Mouse (Mus musculus) heart, adult 8-10 months (tissue): ENCODE data around the gene Far1. TPM values are rescaled to one million over a fixed set of nuclear protein-coding genes. Genes with fewer than 3 reads are reported as not detected.

Experiments used
- DNase-seq: peaks from one replicate; pipeline ENCODE4 v3.0.0; 2022; ENCODE audit warnings: low spot score
- total RNA-seq, 4 experiments: library from RNA; stranded (reverse); gene quantifications; 2 replicates each; pipeline ENCODE4 v1.2.4; 2022

The Far1 gene
- 10 to 100 TPM; 15.2 to 23.6 (median 20.9) TPM for total RNA-seq

- DNase-seq: peak; percentile 96
These were observed at the start of gene Far1 for GRCm38 (mm10) chr7:113513286-113513962. Far1 (plus strand) TSS chr7:113513834.

DNA sequence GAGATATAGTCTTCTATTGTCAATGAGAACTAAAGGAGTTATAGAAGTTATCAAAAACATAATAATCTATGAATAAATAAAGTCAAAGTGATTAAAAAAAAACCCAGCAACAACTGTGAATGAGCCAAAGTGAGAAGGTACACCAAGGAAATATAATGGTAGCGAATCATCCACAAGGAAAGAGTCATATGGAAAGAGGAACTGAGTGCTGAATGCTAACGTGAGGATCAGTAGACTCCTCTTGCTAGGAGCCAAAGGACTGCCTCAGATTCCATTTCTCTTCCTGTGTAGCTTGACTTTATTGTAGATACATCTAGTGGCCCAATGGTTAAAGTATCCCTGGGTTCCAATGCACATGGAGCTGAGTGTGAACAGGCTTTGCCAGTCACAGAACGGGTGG, 45.3 kb upstream of the Far1 start:
- no peak for DNase-seq

- DNase-seq: peak; percentile 1
These were observed 43.0 kb upstream of the Far1 start for GRCm38 (mm10) chr7:113470671-113471070.

DNA sequence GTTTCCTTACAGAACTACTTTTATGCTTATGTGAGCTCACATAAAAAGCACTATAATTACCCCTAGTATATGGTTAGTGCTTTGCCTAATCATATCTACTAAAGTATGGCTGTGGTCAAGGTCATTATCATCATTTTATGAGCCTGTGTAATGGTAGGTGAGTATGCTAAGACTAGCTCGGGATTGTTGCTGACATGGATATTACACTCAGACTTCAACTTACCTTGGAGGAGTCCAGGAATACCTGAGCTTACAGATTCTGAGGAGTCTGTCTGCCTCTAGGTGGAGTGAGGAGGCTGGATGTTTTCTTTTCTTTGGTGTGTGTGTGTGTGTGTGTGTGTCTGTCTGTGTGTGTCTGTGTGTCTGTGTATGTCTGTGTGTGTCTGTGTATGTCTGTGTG, 42.0 kb upstream of the Far1 start:
- no peak for DNase-seq

DNA sequence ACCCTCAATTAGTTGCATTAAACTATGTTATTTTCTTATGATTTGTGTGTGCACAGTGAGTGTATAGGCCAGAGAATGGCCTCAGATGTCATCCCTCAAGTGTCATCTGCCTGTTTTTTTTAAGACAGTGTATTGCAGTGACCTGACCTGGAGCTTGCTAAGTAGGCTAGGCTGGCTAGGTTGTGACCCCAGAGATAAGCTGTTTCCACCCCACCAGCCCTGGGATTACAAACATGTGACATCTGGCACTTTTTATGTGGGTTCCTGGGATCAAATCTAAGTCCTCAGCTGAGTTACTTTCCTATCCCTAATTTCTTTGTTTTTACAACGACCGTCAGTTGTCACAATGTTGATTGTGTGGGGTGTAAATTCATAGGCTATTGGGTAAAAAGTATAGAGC, 17.8 kb upstream of the Far1 start:
- no peak for DNase-seq

DNA sequence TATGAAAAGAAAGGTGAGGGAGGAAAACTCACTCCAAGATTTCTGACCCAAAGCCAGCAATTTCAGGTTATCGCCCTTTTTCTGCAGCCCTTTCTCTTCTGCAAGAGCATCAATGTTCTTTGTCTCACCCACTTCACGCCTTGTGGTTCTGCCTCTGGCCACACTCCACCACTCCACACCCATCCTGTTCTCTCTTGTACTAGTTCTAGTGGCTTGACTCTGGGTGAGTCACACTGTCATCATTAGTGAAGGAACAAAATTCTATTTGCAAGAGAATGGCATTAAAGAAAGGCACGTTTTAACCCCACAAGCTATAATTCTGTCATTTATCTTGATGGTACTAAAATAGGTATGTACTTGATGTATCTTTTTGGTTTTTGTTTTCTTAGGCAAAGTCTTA, 15.2 kb upstream of the Far1 start:
- DNase-seq: no peak

- no peak for DNase-seq
These were observed 13.8 kb upstream of the Far1 start for GRCm38 (mm10) chr7:113499821-113500220.

DNA sequence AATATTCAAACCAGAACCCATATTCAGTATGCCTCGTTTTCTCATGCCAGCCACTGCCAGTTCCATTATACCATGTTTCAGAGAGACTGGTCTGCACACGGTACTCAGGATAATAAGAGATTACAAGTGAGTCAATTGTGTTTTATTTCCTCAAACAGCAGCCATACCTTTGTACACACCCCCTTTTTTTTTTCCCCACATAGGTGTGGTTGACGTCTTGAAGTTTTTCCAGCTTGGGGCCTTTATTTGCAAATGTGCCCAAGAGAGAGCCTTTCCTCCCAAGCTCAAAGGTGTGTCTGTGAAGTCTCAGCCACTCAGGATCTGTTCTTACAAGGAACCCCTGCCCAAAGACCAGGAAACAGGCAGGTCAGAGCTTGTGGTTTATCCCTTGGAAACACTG, 11.2 kb upstream of the Far1 start:
- DNase-seq: no peak

- DNase-seq: no peak
These were observed 8.6 kb upstream of the Far1 start for GRCm38 (mm10) chr7:113505047-113505446.

GRCm38 (mm10) chr7:113505516-113506045, 8.1 kb upstream of the Far1 start:
- no peak for DNase-seq

DNA sequence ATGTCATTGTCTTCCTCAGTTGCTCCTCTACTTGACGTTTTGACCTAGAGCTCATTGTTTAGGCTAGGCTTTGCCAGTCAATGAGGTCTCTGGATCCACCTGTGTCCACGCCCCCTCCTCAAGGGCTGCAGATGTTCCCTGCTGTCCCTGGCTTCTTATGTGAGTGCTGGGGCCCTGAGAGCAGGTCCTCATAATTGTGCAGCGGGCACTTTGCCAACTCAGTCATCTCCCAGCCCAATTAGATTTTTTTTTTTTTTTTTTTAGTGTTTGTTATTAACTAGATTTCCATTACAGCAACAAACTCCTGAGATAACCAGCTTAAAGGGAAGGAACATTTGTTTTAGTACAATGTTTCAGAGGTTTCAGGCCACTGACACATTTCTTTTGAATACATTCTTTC, 5.8 kb upstream of the Far1 start:
- DNase-seq: no peak

DNA sequence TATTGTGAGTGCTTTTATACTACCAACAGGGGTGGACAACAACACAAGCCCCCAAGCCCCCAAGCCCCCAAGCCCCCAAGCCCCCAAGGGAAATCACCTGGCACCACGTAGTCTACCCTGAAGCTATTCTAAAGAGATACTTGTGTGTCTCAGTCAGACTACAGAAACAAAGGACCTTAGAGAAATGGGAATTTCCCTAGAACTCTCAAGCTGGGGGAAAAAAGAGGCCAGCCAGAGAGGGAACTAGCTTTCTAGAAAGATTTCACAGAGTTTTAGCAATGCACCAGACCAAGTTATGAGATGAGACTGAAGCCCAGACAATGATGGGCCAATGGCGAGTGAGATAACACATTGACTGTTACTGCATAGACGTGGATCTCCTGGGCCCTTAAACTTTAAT, 2.2 kb upstream of the Far1 start:
- no peak for DNase-seq

GRCm38 (mm10) chr7:113512527-113513285, 928 bp upstream of the Far1 start:
- DNase-seq: no peak

DNA sequence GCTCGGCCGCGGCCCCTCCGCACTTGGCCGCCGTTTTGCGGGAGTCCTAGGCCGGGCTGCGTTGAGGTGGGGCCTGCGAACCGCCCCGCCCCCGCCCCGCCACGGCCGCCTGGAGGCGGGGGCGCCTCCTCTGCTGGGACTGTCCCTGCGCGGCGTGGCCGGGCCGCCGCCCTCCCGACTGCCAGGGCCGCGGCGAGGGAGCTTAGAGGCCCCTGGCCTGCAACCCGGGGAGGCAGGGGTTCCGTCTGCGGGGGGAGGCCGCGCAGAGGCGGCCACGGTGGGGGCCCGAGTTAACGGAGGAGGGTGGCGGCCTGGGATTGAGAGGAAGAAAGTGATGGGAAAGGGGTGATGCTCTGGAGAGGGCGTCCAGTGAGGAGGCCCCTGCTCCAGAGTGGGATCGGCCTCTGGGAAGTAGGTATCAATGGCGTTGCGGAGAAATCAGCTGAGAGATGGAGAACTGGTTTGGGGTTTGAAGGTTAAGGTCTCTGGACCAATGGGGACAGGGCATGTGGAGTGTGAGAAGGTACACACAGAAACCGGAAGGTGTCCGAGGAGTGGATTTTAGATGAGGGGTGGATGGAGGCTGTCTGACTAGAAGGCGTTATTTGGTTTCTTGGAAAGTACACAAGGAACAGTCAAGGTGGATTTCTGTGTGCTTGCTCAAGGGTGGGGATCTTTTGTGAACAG, 472 bp downstream of the Far1 start:
- DNase-seq: peak; percentile 27

DNA sequence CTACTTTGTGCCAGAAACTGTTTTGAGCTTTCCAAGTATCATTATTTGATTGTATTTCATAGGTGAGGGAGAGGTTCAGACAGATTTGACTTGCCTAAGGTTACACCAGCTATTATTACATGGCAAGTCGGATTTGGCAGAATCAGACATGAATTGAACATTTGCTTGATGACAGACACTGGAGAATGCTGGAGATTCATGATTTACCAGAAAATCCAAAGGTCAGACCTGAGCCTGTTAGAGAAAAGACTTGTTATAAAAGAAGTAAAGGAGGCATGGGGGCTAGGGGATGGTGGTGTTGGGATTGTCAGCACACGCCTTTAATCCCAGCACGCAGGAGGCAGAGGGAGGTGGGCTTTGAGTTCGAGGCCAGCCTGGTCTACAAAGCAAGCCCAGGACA, 2.2 kb downstream of the Far1 start:
- no peak for DNase-seq

DNA sequence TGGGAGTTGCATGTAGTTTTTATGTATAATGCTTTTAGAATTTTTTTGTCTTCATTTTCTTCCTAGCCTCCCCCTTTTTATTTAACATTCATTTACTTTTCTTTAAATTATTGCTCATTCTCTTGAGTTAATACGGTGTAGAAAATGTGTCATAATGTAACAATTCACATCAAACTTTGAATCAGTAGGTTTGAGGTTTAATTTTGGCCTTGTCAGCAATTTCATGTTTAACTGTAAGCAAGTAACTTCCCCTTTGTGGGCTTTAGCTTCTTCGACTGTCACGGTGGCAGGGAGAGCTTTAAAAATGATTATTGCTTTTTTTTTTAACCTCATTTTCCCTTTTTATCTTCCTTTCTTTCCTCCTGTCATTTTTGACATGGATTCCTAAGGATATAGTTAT, 4.8 kb downstream of the Far1 start:
- DNase-seq: peak; percentile 8

- no peak for DNase-seq
These were observed 5.3 kb downstream of the Far1 start for GRCm38 (mm10) chr7:113518961-113519360.

GRCm38 (mm10) chr7:113543158-113543557, 29.5 kb downstream of the Far1 start:
- DNase-seq: no peak

- no peak for DNase-seq
These were observed 38.3 kb downstream of the Far1 start for GRCm38 (mm10) chr7:113551742-113552463.

GRCm38 (mm10) chr7:113552508-113552907, 38.9 kb downstream of the Far1 start:
- no peak for DNase-seq

- DNase-seq: no peak
These were observed 42.5 kb downstream of the Far1 start for GRCm38 (mm10) chr7:113556138-113556537.

DNA sequence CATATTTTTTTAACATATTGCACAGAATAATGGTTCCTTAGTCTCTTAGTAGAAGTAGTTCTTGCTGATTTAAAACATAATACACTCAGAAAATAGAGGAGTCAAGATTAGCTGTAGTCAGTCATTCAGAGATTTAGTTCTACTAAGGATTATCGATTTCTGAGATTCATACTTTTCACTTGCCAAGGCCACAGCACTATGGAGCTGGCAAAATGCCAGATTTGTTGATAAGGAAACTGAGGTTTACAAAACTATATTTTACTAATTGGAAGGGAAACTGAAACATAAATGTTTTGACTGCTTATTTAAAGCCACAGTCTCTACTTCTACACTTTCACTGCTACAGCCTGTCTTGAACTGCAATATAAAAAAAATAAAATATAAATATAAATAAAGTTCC, 53.3 kb downstream of the Far1 start:
- no peak for DNase-seq
